Mouse (Mus musculus): ENCODE measurements around the gene Bmt2. TPM values are rescaled to one million over a fixed set of nuclear protein-coding genes. Genes with fewer than 3 reads are reported as not detected.

Gene Bmt2
- polyA plus RNA-seq, 1 experiment, result 1.9 TPM

GRCm38 (mm10) chr6:13582075-13582474, 95.7 kb downstream of the Bmt2 start:
- H3K36me3 ChIP-seq (ENCODE audit: control insufficient read depth, insufficient read depth), result peaks cover 31% of the 10 kb centered on the region
- no peak overlapping the region for H3K4me3 ChIP-seq (ENCODE audit: insufficient read depth, poor library complexity, severe bottlenecking)
- peaks cover 8% of the 10 kb centered on the region for H3K79me2 ChIP-seq (ENCODE audit: control insufficient read depth, insufficient read depth)
- no peaks in the 10 kb centered on the region for H3K79me3 ChIP-seq (ENCODE audit: low read depth)
- no peaks in the 10 kb centered on the region for H3K27me3 ChIP-seq (ENCODE audit: control insufficient read depth, insufficient read depth, insufficient read length)
- no peak overlapping the region for H3ac ChIP-seq (ENCODE audit: control insufficient read depth, insufficient read length, low read depth)
- no peak for TF ChIP-seq CEBPB (IDR thresholded peaks at IDR 0.05; ENCODE audit: low read depth)
- no peak for TF ChIP-seq CTCF (IDR thresholded peaks at IDR 0.05; ENCODE audit: control insufficient read depth, insufficient read depth, insufficient read length)
- TF ChIP-seq MYOD1 (IDR thresholded peaks at IDR 0.05; ENCODE audit: control insufficient read depth, insufficient read length, low read depth), result no peak
- TF ChIP-seq FOSL1 (IDR thresholded peaks at IDR 0.05; ENCODE audit: insufficient read depth, low read length, poor library complexity, severe bottlenecking), result no peak
- TF ChIP-seq MYOG (IDR thresholded peaks at IDR 0.05; ENCODE audit: control insufficient read depth, extremely low read depth, insufficient read length), result no peak
- no peak for TF ChIP-seq MAX (IDR thresholded peaks at IDR 0.05)
- TF ChIP-seq USF1 (IDR thresholded peaks at IDR 0.05; ENCODE audit: low read depth), result no peak

Other genes with a start within 250 kb of the Bmt2 start
- 6.6 TPM for gene Tmem168, start 69.9 kb downstream of the Bmt2 start, polyA plus RNA-seq (2012; fragmentation: generic; extraction: Trizol)
- 0.98 TPM for gene Gpr85, start 162.0 kb upstream of the Bmt2 start, polyA plus RNA-seq (2012; fragmentation: generic; extraction: Trizol)
- 63.8 TPM for gene 2610001J05Rik, start 193.6 kb upstream of the Bmt2 start, polyA plus RNA-seq (2012; fragmentation: generic; extraction: Trizol)